Mouse (Mus musculus) embryonic stem cell, embryonic (primary cell): ENCODE data around the gene Dapk2.

Experiments used
- CTCF ChIA-PET, 4 experiments: fragments of 300-600 bp in 2 of 4; fragments of 350-600 bp in 2 of 4; sonication (Branson Sonifier 250); formaldehyde crosslinking; loops; one replicate each; lab custom pipeline; 2022; ENCODE audit warnings: inconsistent platforms in 2 of 4; lab: Charles Lee
- POLR2A ChIA-PET, 4 experiments: fragments of 300-600 bp in 2 of 4; fragments of 350-600 bp in 2 of 4; sonication (Branson Sonifier 250); formaldehyde crosslinking; loops; one replicate each; lab custom pipeline; 2022; ENCODE audit warnings: antibody characterized with exemption in 4 of 4, inconsistent platforms in 1 of 4; lab: Charles Lee

Gene Dapk2

GRCm38 (mm10) chr9:66168233-66168632 lies 10.2 kb downstream of the Dapk2 start:
- POLR2A ChIA-PET: interaction anchor here in 1 of 4 experiments (0.5 to 1.4 kb wide), 4 partner anchors 10 to 341 kb away, joined by 3 to 4 read pairs (median 4); partner anchors contain the start of genes Dapk2 and Zfp609
- CTCF ChIA-PET: interaction anchor here in 2 of 4 experiments (0.6 to 1.5 kb wide), 2 partner anchors 10 to 49 kb away, joined by 4 read pairs; partner anchors contain the start of gene Dapk2 (in 1 of the 2)

GRCm38 (mm10) chr9:66170506-66170905 lies 12.5 kb downstream of the Dapk2 start:
- POLR2A ChIA-PET: interaction anchor here in 1 of 4 experiments (0.6 to 1.1 kb wide), 2 partner anchors 17 to 422 kb away, joined by 3 read pairs; partner anchors contain the start of gene Usp3

GRCm38 (mm10) chr9:66171275-66171921 lies 13.4 kb downstream of the Dapk2 start:
- CTCF ChIA-PET: interaction anchor here in 1 of 4 experiments (0.7 kb wide), 1 partner anchor 519 kb away, joined by 3 read pairs; no protein-coding TSS in a partner anchor
- POLR2A ChIA-PET: no interaction called here

More at GRCm38 (mm10) chr9:66170506-66170905, 12.5 kb downstream of the Dapk2 start:
- CTCF ChIA-PET: no interaction called here

- ChIA-PET CTCF (interaction anchor here in 2 of 4 experiments (0.6 to 1.6 kb wide), 2 partner anchors 8 to 60 kb away, joined by 3 to 4 read pairs; no protein-coding TSS in a partner anchor), POLR2A (no interaction called here)
These were observed 15.4 kb downstream of the Dapk2 start for GRCm38 (mm10) chr9:66173316-66173855.

GRCm38 (mm10) chr9:66174985-66175384 lies 17.0 kb downstream of the Dapk2 start:
- CTCF ChIA-PET: no interaction called here
- POLR2A ChIA-PET: interaction anchor here in 1 of 4 experiments (0.7 kb wide), 1 partner anchor 112 kb away, joined by 3 read pairs; no protein-coding TSS in a partner anchor

GRCm38 (mm10) chr9:66177975-66178374 lies 20.0 kb downstream of the Dapk2 start:
- ChIA-PET POLR2A (no interaction called here), CTCF (no interaction called here)

- ChIA-PET POLR2A (interaction anchor here in 1 of 4 experiments (1.1 kb wide), 1 partner anchor 55 kb away, joined by 6 read pairs; no protein-coding TSS in a partner anchor), CTCF (no interaction called here)
These were observed 21.8 kb downstream of the Dapk2 start for GRCm38 (mm10) chr9:66179795-66180194.

- CTCF ChIA-PET: interaction anchor here in 2 of 4 experiments (0.5 to 1.3 kb wide), 3 partner anchors 9 to 465 kb away, joined by 3 read pairs; no protein-coding TSS in a partner anchor
- POLR2A ChIA-PET: interaction anchor here in 1 of 4 experiments (0.7 to 1.6 kb wide), 4 partner anchors 10 to 53 kb away, joined by 3 to 4 read pairs (median 4); no protein-coding TSS in a partner anchor
These were observed 23.3 kb downstream of the Dapk2 start for GRCm38 (mm10) chr9:66181126-66181825.

GRCm38 (mm10) chr9:66181826-66182678 lies 24.0 kb downstream of the Dapk2 start:
- POLR2A ChIA-PET: interaction anchor here in 1 of 4 experiments (1.5 to 1.6 kb wide), 2 partner anchors 19 to 54 kb away, joined by 4 read pairs; no protein-coding TSS in a partner anchor

GRCm38 (mm10) chr9:66182679-66182993 lies 24.6 kb downstream of the Dapk2 start:
- ChIA-PET CTCF (no interaction called here), POLR2A (interaction anchor here in 1 of 4 experiments (1.6 kb wide), 1 partner anchor 18 kb away, joined by 4 read pairs; no protein-coding TSS in a partner anchor)

More at GRCm38 (mm10) chr9:66181826-66182678, 24.0 kb downstream of the Dapk2 start:
- CTCF ChIA-PET: interaction anchor here in 2 of 4 experiments (0.5 to 1.3 kb wide), 2 partner anchors 464 to 679 kb away, joined by 3 to 7 read pairs; no protein-coding TSS in a partner anchor

- ChIA-PET CTCF (no interaction called here), POLR2A (interaction anchor here in 1 of 4 experiments (1.6 kb wide), 1 partner anchor 18 kb away, joined by 4 read pairs; no protein-coding TSS in a partner anchor)
These were observed 25.0 kb downstream of the Dapk2 start for GRCm38 (mm10) chr9:66183023-66183422.

GRCm38 (mm10) chr9:66184572-66184971 lies 26.5 kb downstream of the Dapk2 start:
- POLR2A ChIA-PET: interaction anchor here in 1 of 4 experiments (0.6 to 1.3 kb wide), 2 partner anchors 15 to 465 kb away, joined by 3 read pairs; no protein-coding TSS in a partner anchor

GRCm38 (mm10) chr9:66186426-66186825 lies 28.4 kb downstream of the Dapk2 start:
- CTCF ChIA-PET: interaction anchor here in 2 of 4 experiments (0.5 to 1.0 kb wide), 2 partner anchors 29 to 1023 kb away, joined by 3 to 7 read pairs; no protein-coding TSS in a partner anchor
- POLR2A ChIA-PET: interaction anchor here in 2 of 4 experiments (0.6 to 0.7 kb wide), 3 partner anchors 17 to 278 kb away, joined by 3 to 4 read pairs (median 4); partner anchors contain the start of genes Ciao2a (in 1 of the 2), Csnk1g1 (in 1 of the 2), Snx1 (in 1 of the 2) and Trip4 (in 1 of the 2)

More at GRCm38 (mm10) chr9:66184572-66184971, 26.5 kb downstream of the Dapk2 start:
- CTCF ChIA-PET: interaction anchor here in 1 of 4 experiments (0.6 kb wide), 1 partner anchor 1238 kb away, joined by 4 read pairs; no protein-coding TSS in a partner anchor

- POLR2A ChIA-PET: interaction anchor here in 2 of 4 experiments (0.6 to 1.1 kb wide), 4 partner anchors 20 to 68 kb away, joined by 3 to 4 read pairs (median 3); no protein-coding TSS in a partner anchor
- CTCF ChIA-PET: interaction anchor here in 2 of 4 experiments (0.5 to 0.6 kb wide), 3 partner anchors 19 to 189 kb away, joined by 3 to 5 read pairs (median 4); no protein-coding TSS in a partner anchor
These were observed 31.0 kb downstream of the Dapk2 start for GRCm38 (mm10) chr9:66189026-66189425.

GRCm38 (mm10) chr9:66194003-66194402 lies 36.0 kb downstream of the Dapk2 start:
- POLR2A ChIA-PET: no interaction called here

GRCm38 (mm10) chr9:66196561-66196960 lies 38.5 kb downstream of the Dapk2 start:
- ChIA-PET CTCF (interaction anchor here in 2 of 4 experiments (0.5 to 0.6 kb wide), 3 partner anchors 38 to 176 kb away, joined by 3 read pairs; no protein-coding TSS in a partner anchor), POLR2A (interaction anchor here in 1 of 4 experiments (0.7 kb wide), 1 partner anchor 199 kb away, joined by 4 read pairs; no protein-coding TSS in a partner anchor)

More at GRCm38 (mm10) chr9:66194003-66194402, 36.0 kb downstream of the Dapk2 start:
- CTCF ChIA-PET: no interaction called here

GRCm38 (mm10) chr9:66198533-66198932 lies 40.5 kb downstream of the Dapk2 start:
- ChIA-PET POLR2A (no interaction called here), CTCF (no interaction called here)
